Mouse (Mus musculus) midbrain, embryonic 12.5 days (tissue): ENCODE data around the gene Slc6a16. TPM values are rescaled to one million over a fixed set of nuclear protein-coding genes. Genes with fewer than 3 reads are reported as not detected.

Experiments
- polyA plus RNA-seq: library from polyadenylated mRNA; unstranded; fragments of >200 nt; fragmentation: Nextera tagmentation; extraction: Ambion mirVana; gene quantifications from 2 replicates; pipeline ENCODE4 v1.2.1, GENCODE M21; 2016

Slc6a16 gene
- polyA plus RNA-seq, 1 experiment from 2014 or later: 0.14 TPM

Other genes with a start within 250 kb of the Slc6a16 start
- 66.7 and 70.6 TPM in 2 replicates for gene Irf3, start 243.4 kb upstream of the Slc6a16 start, polyA plus RNA-seq
- gene Bcl2l12, start 242.4 kb upstream of the Slc6a16 start, polyA plus RNA-seq: 50.5 and 54.7 TPM in 2 replicates
- gene Scaf1, start 224.7 kb upstream of the Slc6a16 start, polyA plus RNA-seq: 48.1 and 52.4 TPM in 2 replicates
- 15.6 and 17.3 TPM in 2 replicates for gene Rras, start 223.1 kb upstream of the Slc6a16 start, polyA plus RNA-seq
- gene Prr12, start 188.2 kb upstream of the Slc6a16 start, polyA plus RNA-seq: 13.7 and 14.1 TPM in 2 replicates
- gene Nosip, start 178.7 kb upstream of the Slc6a16 start, polyA plus RNA-seq: 53.6 and 54.6 TPM in 2 replicates
- 15.9 and 17.8 TPM in 2 replicates for gene Prrg2, start 178.4 kb upstream of the Slc6a16 start, polyA plus RNA-seq
- gene Rcn3, start 148.9 kb upstream of the Slc6a16 start, polyA plus RNA-seq: 106 and 151 TPM in 2 replicates
- 17.3 and 25.9 TPM in 2 replicates for gene Fcgrt, start 137.2 kb upstream of the Slc6a16 start, polyA plus RNA-seq
- 1,160 and 1,195 TPM in 2 replicates for gene Rps11, start 116.6 kb upstream of the Slc6a16 start, polyA plus RNA-seq
- 1,022 and 1,026 TPM in 2 replicates for gene Rpl13a, start 112.3 kb upstream of the Slc6a16 start, polyA plus RNA-seq
- gene Gm45713, start 104.9 kb upstream of the Slc6a16 start, polyA plus RNA-seq: 0.25 and 0.45 TPM in 2 replicates
- 0.64 and 1.2 TPM in 2 replicates for gene Flt3l, start 104.7 kb upstream of the Slc6a16 start, polyA plus RNA-seq
- 92.3 and 103 TPM in 2 replicates for gene Pih1d1, start 86.8 kb upstream of the Slc6a16 start, polyA plus RNA-seq
- 38.0 and 39.4 TPM in 2 replicates for gene Aldh16a1, start 86.5 kb upstream of the Slc6a16 start, polyA plus RNA-seq
- 0.61 and 1.0 TPM in 2 replicates for gene Slc17a7, start 77.1 kb upstream of the Slc6a16 start, polyA plus RNA-seq
- gene Gfy, start 61.5 kb upstream of the Slc6a16 start, polyA plus RNA-seq: not detected in 2 replicates
- gene Pth2, start 60.1 kb upstream of the Slc6a16 start, polyA plus RNA-seq: 1.3 and 2.4 TPM in 2 replicates
- 0.63 and 0.75 TPM in 2 replicates for gene Ccdc155, start 36.2 kb upstream of the Slc6a16 start, polyA plus RNA-seq
- 1.0 and 1.4 TPM in 2 replicates for gene Dkkl1, start 28.9 kb upstream of the Slc6a16 start, polyA plus RNA-seq
- gene Tead2, start 25.3 kb upstream of the Slc6a16 start, polyA plus RNA-seq: 237 and 248 TPM in 2 replicates
- 1.3 and 1.7 TPM in 2 replicates for gene Cd37, start 2.0 kb upstream of the Slc6a16 start, polyA plus RNA-seq
- gene Slc6a21, start 36.4 kb downstream of the Slc6a16 start, polyA plus RNA-seq: not detected in 2 replicates
- gene Trpm4, start 92.7 kb downstream of the Slc6a16 start, polyA plus RNA-seq: 7.9 and 8.2 TPM in 2 replicates
- 0.24 TPM in 1 of 2 replicates, not detected in the other for gene Hrc, start 94.2 kb downstream of the Slc6a16 start, polyA plus RNA-seq
- 15.0 and 15.4 TPM in 2 replicates for gene Ppfia3, start 125.9 kb downstream of the Slc6a16 start, polyA plus RNA-seq
- gene Lin7b, start 129.5 kb downstream of the Slc6a16 start, polyA plus RNA-seq: 2.6 and 2.9 TPM in 2 replicates
- 294 and 300 TPM in 2 replicates for gene Snrnp70, start 154.7 kb downstream of the Slc6a16 start, polyA plus RNA-seq
- not detected in 2 replicates for gene Kcna7, start 164.6 kb downstream of the Slc6a16 start, polyA plus RNA-seq
- 0.22 and 0.43 TPM in 2 replicates for gene Ntf5, start 172.6 kb downstream of the Slc6a16 start, polyA plus RNA-seq
- not detected in 2 replicates for gene Lhb, start 179.7 kb downstream of the Slc6a16 start, polyA plus RNA-seq
- 29.7 and 32.4 TPM in 2 replicates for gene Gys1, start 193.8 kb downstream of the Slc6a16 start, polyA plus RNA-seq
- gene Ruvbl2, start 197.0 kb downstream of the Slc6a16 start, polyA plus RNA-seq: 140 and 153 TPM in 2 replicates
- gene Ftl1, start 218.8 kb downstream of the Slc6a16 start, polyA plus RNA-seq: 5,715 and 6,077 TPM in 2 replicates
- gene Bax, start 225.8 kb downstream of the Slc6a16 start, polyA plus RNA-seq: 241 and 250 TPM in 2 replicates
- gene Tulp2, start 240.8 kb downstream of the Slc6a16 start, polyA plus RNA-seq: 0.22 TPM in 2 replicates
- gene Gm45808, start 245.7 kb downstream of the Slc6a16 start, polyA plus RNA-seq: not detected in 2 replicates
- gene Dhdh, start 247.7 kb downstream of the Slc6a16 start, polyA plus RNA-seq: 3.2 and 3.6 TPM in 2 replicates